Mouse (Mus musculus): Measurements from ENCODE around the gene Tmem243. TPM values are rescaled to one million over a fixed set of nuclear protein-coding genes. Genes with fewer than 3 reads are reported as not detected.

Gene Tmem243
- polyA plus RNA-seq, 1 experiment from 2014 or later, result 9.8 TPM

Other genes starting within 250 kb of the Tmem243 start
- 26.7 and 31.5 TPM in 2 replicates for gene Abcb4, start 207.0 kb upstream of the Tmem243 start, polyA plus RNA-seq (2015; fragmentation: Nextera tagmentation; extraction: Ambion mirVana)
- 36.9 and 45.2 TPM in 2 replicates for gene Crot, start 103.3 kb upstream of the Tmem243 start, polyA plus RNA-seq (2015; fragmentation: Nextera tagmentation; extraction: Ambion mirVana)
- gene Dmtf1, start 61.1 kb downstream of the Tmem243 start, polyA plus RNA-seq (2015; fragmentation: Nextera tagmentation; extraction: Ambion mirVana), result 11.4 and 13.8 TPM in 2 replicates
- 0.16 and 0.24 TPM in 2 replicates for gene 9330182L06Rik, start 165.4 kb downstream of the Tmem243 start, polyA plus RNA-seq (2015; fragmentation: Nextera tagmentation; extraction: Ambion mirVana)

Data from liver, embryonic 13.5 days (tissue).